Mouse (Mus musculus): ENCODE results near the gene Gm45140. TPM values are rescaled to one million over a fixed set of nuclear protein-coding genes. Genes with fewer than 3 reads are reported as not detected.

The Gm45140 gene
- total and polyA plus RNA-seq, 3 experiments, result 9.9 to 26.2 TPM; not detected in 1

DNA sequence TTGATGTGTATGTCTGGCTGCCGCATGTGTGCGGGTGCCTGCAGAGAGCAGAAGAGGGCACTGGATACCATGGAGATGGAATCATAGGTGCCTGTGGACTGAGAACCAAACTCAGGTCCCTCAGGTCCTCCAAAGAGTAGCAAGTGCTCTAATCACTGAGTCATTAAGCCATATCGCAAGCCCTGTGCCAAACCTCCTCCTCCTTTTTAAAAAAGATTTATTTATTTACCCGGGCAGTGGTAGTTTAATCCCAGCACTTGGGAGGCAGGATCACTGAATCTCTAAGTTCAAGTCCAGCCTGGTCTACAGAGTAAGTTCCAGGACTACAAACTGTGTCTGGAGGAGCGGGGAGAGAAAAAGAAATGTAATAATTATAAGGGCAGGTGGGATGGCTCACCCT is 21.1 kb downstream of the Gm45140 start:
- peaks cover 5 to 21% of the 10 kb centered on the region in 2 experiments; a peak in 3 of 4 replicates for H3K4me1 ChIP-seq (ENCODE audit: control insufficient read depth in 1 of 2, insufficient read depth in 2 of 2, low read length in 2 of 2)
- H3K27me3 ChIP-seq (ENCODE audit: control insufficient read depth in 1 of 2, insufficient read depth in 2 of 2, low read length in 2 of 2), result no peaks in the 10 kb centered on the region
- no peak overlapping the region for H3K4me3 ChIP-seq (ENCODE audit: control insufficient read depth in 1 of 2, insufficient read depth in 1 of 2, low read depth in 2 of 2, low read length in 2 of 2)
- peaks cover 10 to 17% of the 10 kb centered on the region in 2 experiments for H3K36me3 ChIP-seq (ENCODE audit: control insufficient read depth in 1 of 2, insufficient read depth in 2 of 2, low read length in 2 of 2)
- no peak for DNase-seq (ENCODE audit: low read depth, low spot score)
- no peak overlapping the region for H3K27ac ChIP-seq (ENCODE audit: control insufficient read depth, low read depth, low read length)
- TF ChIP-seq ZNF384 (IDR thresholded peaks at IDR 0.05; ENCODE audit: low read depth, low read length), result no peak
- no peak for TF ChIP-seq RCOR1 (IDR thresholded peaks at IDR 0.05; ENCODE audit: low read depth, low read length)
- TF ChIP-seq TAL1 (IDR thresholded peaks at IDR 0.05; ENCODE audit: low read length), result no peak
- TF ChIP-seq ELF1 (IDR thresholded peaks at IDR 0.05; ENCODE audit: low read depth, low read length), result no peak
- no peak for TF ChIP-seq ZC3H11A (IDR thresholded peaks at IDR 0.05; ENCODE audit: low read depth, low read length)
- TF ChIP-seq CTCF (IDR thresholded peaks at IDR 0.05 in 2 of 3, conservative IDR thresholded peaks at IDR 0.05 in 1 of 3; ENCODE audit: control insufficient read depth in 1 of 3, insufficient read depth in 1 of 3, low read depth in 2 of 3, low read length in 3 of 3, poor library complexity in 1 of 3, severe bottlenecking in 1 of 3), result no peak
- TF ChIP-seq SIN3A (IDR thresholded peaks at IDR 0.05; ENCODE audit: low read length), result no peak
- TF ChIP-seq EP300 (IDR thresholded peaks at IDR 0.05; ENCODE audit: low read depth in 1 of 2, low read length in 2 of 2), result no peak
- TF ChIP-seq ZKSCAN1 (IDR thresholded peaks at IDR 0.05; ENCODE audit: low read depth, low read length), result no peak
- TF ChIP-seq POLR2A (IDR thresholded peaks at IDR 0.05; ENCODE audit: control insufficient read depth in 1 of 2, insufficient read depth in 1 of 2, low read depth in 1 of 2, low read length in 2 of 2, poor library complexity in 1 of 2), result no peak
- H3K9me3 ChIP-seq (replicated peaks; ENCODE audit: insufficient read depth, low read length), result no peaks in the 10 kb centered on the region
- no peak overlapping the region for H3K9ac ChIP-seq (ENCODE audit: control insufficient read depth, low read depth, low read length, poor library complexity, severe bottlenecking)
- peaks cover 8% of the 10 kb centered on the region; the same call in 1 of the 2 replicates for H3K79me2 ChIP-seq (ENCODE audit: control insufficient read depth, insufficient read depth, low read length, poor library complexity)

DNA sequence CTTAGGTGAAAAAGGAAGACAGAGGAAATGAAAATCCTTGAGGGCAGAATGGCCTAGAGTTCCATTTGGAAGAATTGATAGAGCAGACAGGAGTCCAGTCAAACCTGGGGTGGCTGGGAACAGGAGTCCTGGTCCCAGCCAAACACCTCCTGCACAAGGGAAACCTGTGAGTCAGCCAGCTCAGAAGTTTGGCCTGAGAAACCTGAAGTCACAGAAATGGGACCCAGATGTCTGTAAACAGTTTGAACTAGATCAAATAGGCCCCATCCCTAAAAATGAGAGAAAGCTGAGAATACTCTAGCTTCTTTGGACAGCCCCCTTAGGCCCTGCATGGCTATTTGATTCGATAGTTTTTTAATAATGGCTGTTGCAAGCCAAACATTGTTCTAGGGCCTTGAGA is 22.9 kb downstream of the Gm45140 start:
- no peak for DNase-seq (ENCODE audit: low read depth, low spot score)
- H3K4me1 ChIP-seq (ENCODE audit: control insufficient read depth in 1 of 2, insufficient read depth in 2 of 2, low read length in 2 of 2), result peaks cover 7 to 24% of the 10 kb centered on the region in 2 experiments; a peak in 3 of 4 replicates
- H3K27me3 ChIP-seq (ENCODE audit: control insufficient read depth in 1 of 2, insufficient read depth in 2 of 2, low read length in 2 of 2), result no peaks in the 10 kb centered on the region
- peaks cover 8% of the 10 kb centered on the region for H3K79me2 ChIP-seq (ENCODE audit: control insufficient read depth, insufficient read depth, low read length, poor library complexity)
- H3K9ac ChIP-seq (ENCODE audit: control insufficient read depth, low read depth, low read length, poor library complexity, severe bottlenecking), result no peak overlapping the region
- H3K9me3 ChIP-seq (replicated peaks; ENCODE audit: insufficient read depth, low read length), result no peaks in the 10 kb centered on the region
- no peak overlapping the region for H3K27ac ChIP-seq (ENCODE audit: control insufficient read depth, low read depth, low read length)
- H3K4me3 ChIP-seq (ENCODE audit: control insufficient read depth in 1 of 2, insufficient read depth in 1 of 2, low read depth in 2 of 2, low read length in 2 of 2), result no peak overlapping the region
- peaks cover 5 to 30% of the 10 kb centered on the region in 2 experiments for H3K36me3 ChIP-seq (ENCODE audit: control insufficient read depth in 1 of 2, insufficient read depth in 2 of 2, low read length in 2 of 2)
- TF ChIP-seq MAFK (IDR thresholded peaks at IDR 0.05; ENCODE audit: borderline replicate concordance, low read depth, low read length) (no peak), ZC3H11A (IDR thresholded peaks at IDR 0.05; ENCODE audit: low read depth, low read length) (no peak), RCOR1 (IDR thresholded peaks at IDR 0.05; ENCODE audit: low read depth, low read length) (no peak), MXI1 (IDR thresholded peaks at IDR 0.05; ENCODE audit: low read depth, low read length) (no peak)

DNA sequence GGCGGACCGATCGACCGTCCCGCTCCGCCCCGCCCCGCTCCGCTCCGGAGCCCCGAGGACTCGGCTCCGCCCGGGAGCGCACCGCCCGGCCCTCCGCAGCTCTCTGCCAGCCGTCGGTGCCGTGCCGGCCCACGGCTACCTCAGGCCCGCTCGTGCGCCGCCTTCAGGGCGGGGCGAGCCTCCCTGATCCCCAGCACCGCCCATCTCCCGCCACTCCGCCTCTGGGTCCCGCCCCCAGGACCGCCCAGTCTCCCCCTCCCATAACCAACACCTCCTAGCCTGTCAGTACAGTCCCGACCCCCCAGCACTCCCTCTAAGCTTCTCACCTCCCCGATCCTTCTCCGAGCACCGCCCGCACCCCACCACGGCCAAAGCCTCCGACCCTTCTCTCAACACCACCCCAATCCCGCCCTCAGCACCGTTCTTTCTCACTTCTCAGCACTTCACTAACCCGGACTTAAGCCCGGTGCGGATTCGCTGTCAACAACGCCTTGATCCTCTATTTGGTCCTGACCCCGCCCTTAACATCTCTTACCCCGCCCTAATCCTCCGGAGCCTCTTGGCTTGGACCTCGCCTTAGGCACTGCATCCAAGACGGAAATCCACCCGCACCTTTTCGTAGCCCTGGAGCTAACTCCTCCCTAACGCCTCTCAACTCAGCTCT is 23.8 kb downstream of the Gm45140 start, which contains the start of gene Rab43:
Gene Rab43 (minus strand): TSS at position 490 of the 664 bp plus-strand sequence.
- Histone ChIP-seq H3K27ac (ENCODE audit: control insufficient read depth, low read depth, low read length) (peak within 1 kb of the TSS; percentile 61), H3K4me1 (ENCODE audit: control insufficient read depth in 1 of 2, insufficient read depth in 2 of 2, low read length in 2 of 2) (peaks cover 7 to 16% of the 10 kb centered on the region in 2 experiments; a peak in 2 of 4 replicates)
- TF ChIP-seq MAZ (IDR thresholded peaks at IDR 0.05; ENCODE audit: low read depth, low read length) (peak; percentile 66; the same call in 1 of the 2 replicates), SMC3 (IDR thresholded peaks at IDR 0.05; ENCODE audit: low read depth, low read length) (no peak), USF2 (IDR thresholded peaks at IDR 0.05; ENCODE audit: borderline replicate concordance in 1 of 2, insufficient read depth in 1 of 2, low read depth in 1 of 2, low read length in 2 of 2) (no peak), E2F4 (IDR thresholded peaks at IDR 0.05; ENCODE audit: borderline replicate concordance, low read depth, low read length) (no peak), ZMIZ1 (IDR thresholded peaks at IDR 0.05; ENCODE audit: low read depth, low read length) (peak; percentile 58; the same call in 1 of the 2 replicates), NELFE (IDR thresholded peaks at IDR 0.05; ENCODE audit: low read depth, low read length) (peak; percentile 54), SIN3A (IDR thresholded peaks at IDR 0.05; ENCODE audit: low read length) (no peak), RCOR1 (IDR thresholded peaks at IDR 0.05; ENCODE audit: low read depth, low read length) (0 out of 2 replicates have a peak, but pooled peaks have one; percentile 1), ZC3H11A (IDR thresholded peaks at IDR 0.05; ENCODE audit: low read depth, low read length) (no peak), UBTF (IDR thresholded peaks at IDR 0.05; ENCODE audit: borderline replicate concordance, insufficient read depth, low read depth, low read length) (peak; percentile 72; the same call in 1 of the 2 replicates), TCF12 (IDR thresholded peaks at IDR 0.05; ENCODE audit: low read depth, low read length) (peak; percentile 41; the same call in 1 of the 2 replicates), CTCF (IDR thresholded peaks at IDR 0.05 in 2 of 3, conservative IDR thresholded peaks at IDR 0.05 in 1 of 3; ENCODE audit: control insufficient read depth in 1 of 3, insufficient read depth in 1 of 3, low read depth in 2 of 3, low read length in 3 of 3, poor library complexity in 1 of 3, severe bottlenecking in 1 of 3) (0 out of 6 replicates have a peak, but pooled peaks of 1 of the 3 experiments have one; percentile 14), HCFC1 (IDR thresholded peaks at IDR 0.05; ENCODE audit: low read depth, low read length) (no peak), POLR2A (IDR thresholded peaks at IDR 0.05; ENCODE audit: control insufficient read depth in 1 of 2, insufficient read depth in 1 of 2, low read depth in 1 of 2, low read length in 2 of 2, poor library complexity in 1 of 2) (peak; percentile 56 to 62; a peak in 3 of 4 replicates), POLR2AphosphoS2 (IDR thresholded peaks at IDR 0.05; ENCODE audit: low read length) (no peak; the same call in 1 of the 2 replicates)

More for the DNA sequence above, 23.8 kb downstream of the Gm45140 start, which contains the start of gene Rab43:
- DNase-seq (ENCODE audit: low read depth, low spot score), result peak; percentile 73
- Histone ChIP-seq H3K27me3 (ENCODE audit: control insufficient read depth in 1 of 2, insufficient read depth in 2 of 2, low read length in 2 of 2) (no peaks in the 10 kb centered on the region), H3K9me3 (replicated peaks; ENCODE audit: insufficient read depth, low read length) (no peaks in the 10 kb centered on the region), H3K9ac (ENCODE audit: control insufficient read depth, low read depth, low read length, poor library complexity, severe bottlenecking) (peak within 1 kb of the TSS; percentile 85), H3K36me3 (ENCODE audit: control insufficient read depth in 1 of 2, insufficient read depth in 2 of 2, low read length in 2 of 2) (peaks cover 2 to 24% of the 10 kb centered on the region in 2 experiments), H3K4me3 (ENCODE audit: control insufficient read depth in 1 of 2, insufficient read depth in 1 of 2, low read depth in 2 of 2, low read length in 2 of 2) (peak within 1 kb of the TSS; percentile 89 to 99), H3K79me2 (ENCODE audit: control insufficient read depth, insufficient read depth, low read length, poor library complexity) (peaks cover 8% of the 10 kb centered on the region)
